Mouse (Mus musculus): ENCODE data around the gene Ifit2.

DNA sequence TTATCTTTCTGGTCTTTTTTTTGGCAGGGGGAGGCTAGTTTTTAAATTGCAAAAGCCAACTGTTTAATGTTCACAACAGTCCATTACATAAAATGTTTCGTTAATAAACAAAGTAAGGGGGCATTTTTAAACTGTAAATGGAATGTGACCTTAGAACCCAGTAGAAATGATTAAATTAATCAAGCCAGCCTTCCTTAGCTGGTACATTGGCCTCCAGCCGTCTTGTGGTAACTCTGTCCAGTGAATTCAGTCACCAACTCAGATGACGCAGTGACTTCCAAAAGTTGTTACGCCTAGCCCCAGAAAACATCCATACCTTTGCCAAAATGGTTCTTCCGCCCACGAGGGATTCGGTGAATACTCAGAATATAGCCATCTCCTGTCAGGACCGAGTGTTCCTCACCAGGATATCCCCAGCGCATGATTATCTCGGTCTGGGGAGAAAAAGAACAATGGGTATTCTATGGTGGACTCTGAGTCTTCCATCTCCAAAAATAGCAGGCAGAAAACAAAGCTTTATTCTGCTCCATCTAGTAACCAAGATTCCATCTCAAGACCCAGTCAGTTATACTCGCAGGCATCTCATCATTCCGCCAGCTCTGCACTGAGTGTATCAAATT lies 27.3 kb upstream of the Ifit2 start:
- TF ChIP-seq MAFK (IDR thresholded peaks at IDR 0.05; ENCODE audit: insufficient read depth, low read depth, low read length) (no peak), CHD2 (IDR thresholded peaks at IDR 0.05; ENCODE audit: low read depth, low read length) (no peak), HCFC1 (IDR thresholded peaks at IDR 0.05; ENCODE audit: borderline replicate concordance, insufficient read depth, low read length) (no peak), ZC3H11A (IDR thresholded peaks at IDR 0.05; ENCODE audit: borderline replicate concordance, low read depth, low read length) (no peak)
